Mouse (Mus musculus) fat pad, adult 2 months (tissue): ENCODE data around the gene Il4i1.
A peak's percentile ranks its signal among the peaks of the same experiment; 100 is the strongest.

ENCODE experiments used
- DNase-seq: peaks from one replicate; pipeline ENCODE4 v3.0.0-alpha.2; 2011; ENCODE audit warnings: low read depth, low spot score; ENCODE audit errors: extremely low read depth

Il4i1 gene

GRCm38 (mm10) chr7:44815721-44816469 is at the start of gene Il4i1, which contains the start of gene Nup62:
Gene Il4i1 (plus strand): TSS chr7:44816387.
Gene Nup62 (plus strand): TSS chr7:44816088.
- DNase-seq, result peak; percentile 97

- no peak for DNase-seq
These were observed 48.1 kb upstream of the Il4i1 start for GRCm38 (mm10) chr7:44768129-44768528.

DNA sequence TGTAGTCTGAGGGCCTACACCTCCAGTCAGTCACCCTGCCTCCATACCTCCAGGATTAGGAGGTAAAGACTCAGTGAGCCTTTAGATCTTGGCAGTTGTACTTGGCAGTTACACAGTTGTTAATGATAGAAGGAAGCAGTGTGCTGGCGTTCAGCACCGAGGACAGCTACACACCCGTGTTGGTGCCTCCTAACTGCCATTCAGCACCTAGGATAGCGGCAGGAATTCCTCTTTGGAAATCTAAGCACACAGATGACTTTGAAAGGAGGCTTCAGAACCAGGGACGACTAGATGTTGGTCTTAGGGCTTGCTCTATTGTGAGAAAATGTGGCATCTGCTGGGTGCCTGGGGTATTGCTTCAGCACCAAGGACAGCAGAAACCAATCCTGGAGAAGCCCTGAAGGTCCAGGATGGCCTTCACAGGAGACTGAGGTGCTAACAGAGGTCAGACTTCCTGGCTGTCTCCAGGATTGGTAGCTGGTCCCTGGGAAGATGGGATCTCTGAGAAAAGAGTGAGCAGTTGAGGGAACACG is 46.1 kb upstream of the Il4i1 start:
- no peak for DNase-seq

DNA sequence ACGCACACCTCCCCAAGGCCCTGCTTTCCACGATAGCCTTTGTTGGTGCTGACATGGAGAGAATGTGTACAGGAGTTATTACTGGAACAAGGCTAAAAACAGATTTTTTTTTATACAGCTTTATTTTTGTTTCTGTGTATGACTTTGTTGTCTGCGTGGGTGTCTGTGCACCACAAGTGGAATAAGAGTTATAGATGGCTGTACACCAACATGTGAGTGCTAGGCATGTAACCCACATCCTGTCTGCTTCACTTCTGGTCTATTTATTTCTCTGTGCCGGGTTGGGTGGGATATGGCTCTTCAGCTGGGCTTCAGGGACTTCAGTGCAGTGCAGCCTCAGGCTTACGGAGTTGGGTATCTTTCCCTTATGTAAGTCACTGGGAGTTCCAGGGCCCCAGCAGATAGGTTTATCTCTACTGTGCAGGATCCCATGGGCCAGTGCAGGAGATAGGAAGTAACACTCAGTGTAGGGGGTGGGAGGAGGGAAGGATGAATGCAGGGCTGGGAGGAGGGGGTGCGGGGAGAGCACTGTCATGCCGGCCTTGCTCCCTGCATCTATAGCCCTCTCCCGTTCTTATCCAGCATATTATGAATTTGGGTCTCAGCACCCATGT is 43.5 kb upstream of the Il4i1 start:
- no peak for DNase-seq

- no peak for DNase-seq
These were observed 39.2 kb upstream of the Il4i1 start for GRCm38 (mm10) chr7:44776849-44777498.

- DNase-seq, result no peak
These were observed 36.1 kb upstream of the Il4i1 start for GRCm38 (mm10) chr7:44780101-44780500.

DNA sequence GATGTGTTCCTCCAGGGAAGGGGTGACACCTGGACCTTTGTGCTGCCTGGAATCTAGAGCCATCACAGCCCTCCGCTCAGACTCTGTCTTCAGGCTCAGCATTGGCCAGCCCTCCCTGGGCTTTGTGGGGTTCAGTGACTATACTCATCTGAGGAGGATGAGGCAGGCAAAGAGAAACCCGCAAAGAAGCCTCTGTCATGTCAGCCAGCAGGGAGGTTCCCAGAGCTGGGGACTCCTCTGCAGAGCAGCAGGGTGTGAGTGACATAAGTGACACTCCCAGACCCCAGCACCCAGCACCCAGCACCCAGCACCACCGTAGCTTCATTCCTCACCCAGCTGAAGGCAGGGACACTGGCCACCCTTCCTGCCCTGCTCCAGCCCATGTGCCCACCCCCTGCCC is 26.7 kb upstream of the Il4i1 start:
- no peak for DNase-seq

DNA sequence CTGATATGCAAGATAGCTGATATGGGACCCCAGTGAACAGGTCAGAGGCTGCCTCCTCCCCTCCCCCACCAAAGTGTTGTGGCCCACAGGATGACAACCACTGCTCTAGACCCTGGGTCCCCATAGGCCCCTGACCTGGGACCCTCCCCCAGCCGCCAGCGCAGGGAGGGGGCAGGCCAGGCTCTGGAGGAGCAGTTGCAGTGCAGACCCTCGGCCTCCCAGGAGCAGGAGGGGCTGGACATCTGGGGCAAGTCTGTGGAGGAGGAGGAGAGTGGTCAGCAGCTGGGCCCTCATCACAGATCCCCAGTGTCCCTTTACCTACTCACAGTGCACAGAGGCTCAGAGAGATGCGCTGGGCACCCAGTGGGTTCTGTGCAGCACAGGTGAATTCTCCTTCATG is 26.1 kb upstream of the Il4i1 start:
- no peak for DNase-seq

GRCm38 (mm10) chr7:44792781-44793180 is 23.4 kb upstream of the Il4i1 start:
- no peak for DNase-seq

DNA sequence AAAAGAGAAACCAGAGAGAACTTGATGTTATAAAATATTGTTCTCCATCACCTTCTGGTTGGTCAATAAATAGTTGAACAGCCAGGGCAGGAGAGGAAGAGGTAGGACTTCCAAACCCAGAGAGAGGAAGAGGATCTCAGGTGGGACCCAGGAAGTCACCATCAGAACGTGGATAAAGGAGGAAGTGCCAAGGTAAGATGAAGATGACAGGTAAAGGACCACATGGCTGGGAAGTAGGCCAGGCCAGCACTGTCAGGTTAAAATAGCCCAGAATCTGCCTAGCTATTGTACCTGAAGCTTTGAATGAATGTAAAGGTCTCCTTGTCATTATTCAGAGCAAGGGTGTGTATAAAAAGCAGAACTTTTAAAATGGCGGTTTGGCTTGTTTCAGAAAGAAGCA is 7.3 kb upstream of the Il4i1 start:
- DNase-seq, result no peak

- no peak for DNase-seq
These were observed 6.7 kb upstream of the Il4i1 start for GRCm38 (mm10) chr7:44809466-44809865.

- DNase-seq, result no peak
These were observed 5.8 kb upstream of the Il4i1 start for GRCm38 (mm10) chr7:44810365-44810764.

GRCm38 (mm10) chr7:44810819-44811557 is 5.2 kb upstream of the Il4i1 start:
- no peak for DNase-seq

GRCm38 (mm10) chr7:44812651-44813325 is 3.4 kb upstream of the Il4i1 start:
- no peak for DNase-seq

GRCm38 (mm10) chr7:44813985-44814384 is 2.2 kb upstream of the Il4i1 start:
- DNase-seq, result no peak

GRCm38 (mm10) chr7:44814423-44814822 is 1.8 kb upstream of the Il4i1 start:
- no peak for DNase-seq

DNA sequence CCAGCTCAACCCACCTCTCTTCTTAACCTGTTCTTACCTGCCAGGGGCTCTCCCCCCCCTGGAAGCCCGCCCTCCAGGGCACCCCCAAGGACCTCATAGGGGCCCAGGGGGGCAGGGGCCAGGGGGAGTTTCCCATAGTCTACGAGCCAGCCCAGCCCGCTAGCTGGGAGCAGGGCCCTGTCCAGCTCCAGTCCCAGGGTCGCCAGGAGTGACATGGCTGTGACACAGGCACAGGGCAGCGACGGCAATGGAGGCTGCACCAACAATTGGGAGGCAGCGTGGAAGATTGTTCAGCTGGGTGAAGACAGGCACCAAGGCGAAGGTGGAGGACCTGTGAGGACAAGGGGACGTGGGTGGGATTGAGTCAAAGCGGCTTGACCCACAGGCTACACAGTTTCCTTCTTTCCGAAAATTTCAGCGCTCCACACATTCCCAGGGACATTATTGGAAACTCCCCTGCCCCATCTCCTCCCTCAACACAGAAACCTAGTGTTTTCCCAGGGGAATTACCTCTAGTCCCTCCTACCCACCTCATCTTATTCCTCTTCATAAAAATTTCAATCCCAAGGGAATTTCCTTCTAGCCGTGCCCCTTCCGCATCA is 1.1 kb upstream of the Il4i1 start:
- DNase-seq, result no peak

GRCm38 (mm10) chr7:44816470-44817021 is 359 bp downstream of the Il4i1 start, which contains the start of gene Atf5:
Gene Atf5 (minus strand): TSS chr7:44816658.
- DNase-seq, result no peak

DNA sequence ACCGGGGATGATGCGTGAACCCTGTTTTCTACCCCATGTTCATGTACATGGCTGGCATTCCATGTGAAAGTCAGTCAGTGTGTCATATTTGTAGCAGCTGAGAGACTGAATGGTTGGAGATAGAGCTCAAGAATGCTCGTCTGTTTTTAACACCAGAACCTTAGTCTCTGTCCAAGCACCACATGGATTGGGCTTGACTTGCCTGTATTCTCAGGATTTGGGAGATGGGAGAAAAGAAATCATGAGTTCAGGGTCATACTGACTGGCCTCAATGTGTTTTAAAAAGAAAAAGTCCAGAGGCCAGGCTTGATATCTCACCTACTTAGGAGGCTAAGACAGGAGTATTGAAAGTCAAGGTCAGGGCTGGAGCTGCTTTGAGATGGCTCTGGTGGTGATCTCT is 1.3 kb downstream of the Il4i1 start:
- no peak for DNase-seq

GRCm38 (mm10) chr7:44818164-44818563 is 2.0 kb downstream of the Il4i1 start:
- no peak for DNase-seq
